Mouse (Mus musculus) cortical plate, adult 2 months (tissue): ENCODE measurements around the gene Tdrd1. TPM values are rescaled to one million over a fixed set of nuclear protein-coding genes. Genes with fewer than 3 reads are reported as not detected.

Source experiments
- H3K27ac ChIP-seq: fragments of 200-500 bp; 2 replicates; pipeline ENCODE4 v1.5.1; 2012; ENCODE audit warnings: low read length, control low read depth, inconsistent platforms; ENCODE audit not compliant: insufficient read depth
- H3K4me1 ChIP-seq: fragments of 200-500 bp; 2 replicates; pipeline ENCODE4 v1.6.1; 2011; ENCODE audit warnings: low read length; ENCODE audit not compliant: control insufficient read depth, insufficient read depth
- H3K4me3 ChIP-seq: fragments of 200-500 bp; 2 replicates; pipeline ENCODE4 v1.5.1; 2011; ENCODE audit warnings: mild to moderate bottlenecking, low read length, control low read depth; ENCODE audit not compliant: insufficient read depth
- CTCF ChIP-seq: fragments of 200-500 bp; IDR thresholded peaks from 2 replicates; pipeline ENCODE4 v1.5.1; 2011; ENCODE audit warnings: mild to moderate bottlenecking, control low read depth, low read length; ENCODE audit not compliant: insufficient read depth; ENCODE audit errors: extremely low read depth
- POLR2A ChIP-seq: fragments of 200-500 bp; IDR thresholded peaks from 2 replicates; pipeline ENCODE4 v1.6.1; 2011; ENCODE audit warnings: mild to moderate bottlenecking, low read length, control low read depth; ENCODE audit not compliant: insufficient read depth; ENCODE audit errors: extremely low read depth
- polyA plus RNA-seq: library from polyadenylated mRNA; depleted of rRNA; stranded (reverse); fragments of >200 nt; gene quantifications from 2 replicates; pipeline ENCODE4 v1.2.3, GENCODE M21; 2012

Tdrd1 gene
- polyA plus RNA-seq, 1 experiment: 0.25 TPM

DNA sequence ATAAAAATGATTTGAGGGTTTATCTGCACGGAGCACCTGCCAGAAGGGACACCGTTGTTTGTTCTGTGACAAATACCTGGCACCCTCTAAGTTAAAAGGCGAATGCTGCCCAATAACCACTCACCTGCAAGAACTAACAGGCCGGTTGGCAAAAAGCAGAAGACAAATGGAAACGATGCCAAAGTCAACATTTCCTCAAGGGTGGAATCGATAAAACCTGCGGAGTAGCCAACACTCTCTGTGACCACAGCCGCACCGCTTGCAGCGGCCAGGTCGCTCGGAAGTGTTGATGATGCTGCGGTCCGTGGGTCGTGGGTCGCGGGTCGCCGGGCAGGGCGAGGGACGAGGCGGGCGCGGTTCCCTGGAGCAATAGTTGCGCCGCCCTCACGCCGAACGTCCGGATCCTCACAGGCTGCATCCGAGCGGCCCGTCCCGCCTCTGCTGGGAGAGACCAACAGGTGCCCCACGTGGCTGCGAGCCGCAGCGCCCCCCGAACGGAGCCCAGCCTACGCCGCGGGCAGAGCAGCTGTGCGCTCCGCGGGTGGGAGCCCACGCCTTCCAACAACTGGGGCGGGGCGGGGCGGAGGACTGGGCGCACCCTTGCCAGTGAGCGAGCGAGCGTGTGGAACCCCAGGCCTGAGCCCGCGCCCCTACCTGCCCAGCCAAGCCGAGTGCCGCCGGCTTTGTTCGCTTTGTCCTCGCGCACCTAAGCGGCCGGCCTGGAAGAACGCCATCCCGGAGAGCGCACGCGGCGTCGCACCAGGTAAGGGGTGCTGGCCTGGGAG lies 48.0 kb downstream of the Tdrd1 start, which contains the start of gene Vwa2:
Vwa2 (plus strand) TSS at position 434 of the 785 bp plus-strand sequence.
- TF ChIP-seq CTCF (no peak), POLR2A (no peak)
- H3K27ac ChIP-seq: no peak within 1 kb of the TSS
- H3K4me1 ChIP-seq: no peaks in the 10 kb centered on the region
- H3K4me3 ChIP-seq: no peak within 1 kb of the TSS

DNA sequence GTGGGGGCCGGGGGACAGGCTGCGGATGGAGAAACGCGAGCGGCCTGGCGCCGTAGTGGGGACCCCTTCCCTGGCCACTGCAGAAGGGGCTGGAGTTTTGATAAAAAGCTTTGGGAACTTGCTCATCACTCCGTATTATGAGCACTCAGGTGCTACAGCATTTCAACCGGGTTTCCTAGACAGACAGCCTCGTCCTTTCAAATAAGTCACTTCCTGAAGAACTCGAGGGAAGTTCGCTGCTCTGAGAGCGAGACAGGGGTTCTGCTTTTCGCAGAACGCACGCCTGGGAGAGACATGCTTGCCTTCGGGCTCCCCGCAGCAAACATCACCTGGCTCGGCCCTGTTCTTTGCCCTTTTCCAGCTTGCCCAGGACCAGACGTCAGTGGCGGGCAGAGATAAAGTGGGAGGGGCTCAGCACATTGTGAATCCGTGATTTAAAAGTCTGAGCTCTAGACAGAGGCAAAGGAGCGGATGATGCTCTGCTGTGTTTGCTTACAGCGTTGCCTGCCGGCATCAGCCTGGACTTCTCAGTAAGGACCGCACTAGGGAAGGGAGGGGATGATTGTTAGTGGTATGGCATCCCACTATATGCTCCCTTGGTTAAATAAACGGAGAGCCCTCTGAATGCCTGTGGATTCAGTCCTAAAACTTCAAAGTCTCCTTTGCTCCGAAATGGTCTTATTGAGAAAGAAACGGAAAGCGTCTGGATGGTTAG lies 48.7 kb downstream of the Tdrd1 start:
- Histone ChIP-seq H3K4me3 (no peak overlapping the region), H3K27ac (no peak overlapping the region), H3K4me1 (no peaks in the 10 kb centered on the region)
- TF ChIP-seq CTCF (no peak), POLR2A (no peak)

DNA sequence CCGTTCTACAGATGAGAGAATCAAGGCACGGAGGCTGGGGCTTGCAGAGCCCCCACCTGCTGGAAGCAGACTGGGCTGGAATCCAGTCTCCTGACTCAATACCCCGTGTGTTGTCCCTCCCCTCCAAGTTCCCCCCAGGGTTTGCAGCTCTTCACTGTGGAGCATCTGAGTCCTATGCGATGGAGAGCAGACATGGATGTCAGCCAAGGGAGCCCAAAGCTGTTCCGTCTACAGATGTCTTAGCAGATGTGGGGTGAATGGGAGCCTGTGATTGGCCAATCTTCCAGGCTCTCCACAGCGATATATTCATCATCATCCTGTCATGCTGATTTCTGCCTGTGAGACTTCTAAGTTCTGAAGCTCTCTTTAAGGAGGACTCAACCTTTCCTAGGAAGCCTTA lies 51.4 kb downstream of the Tdrd1 start:
- no peak overlapping the region for H3K27ac ChIP-seq
- H3K4me3 ChIP-seq: no peak overlapping the region
- H3K4me1 ChIP-seq: no peaks in the 10 kb centered on the region
- TF ChIP-seq POLR2A: no peak
- no peak for TF ChIP-seq CTCF

DNA sequence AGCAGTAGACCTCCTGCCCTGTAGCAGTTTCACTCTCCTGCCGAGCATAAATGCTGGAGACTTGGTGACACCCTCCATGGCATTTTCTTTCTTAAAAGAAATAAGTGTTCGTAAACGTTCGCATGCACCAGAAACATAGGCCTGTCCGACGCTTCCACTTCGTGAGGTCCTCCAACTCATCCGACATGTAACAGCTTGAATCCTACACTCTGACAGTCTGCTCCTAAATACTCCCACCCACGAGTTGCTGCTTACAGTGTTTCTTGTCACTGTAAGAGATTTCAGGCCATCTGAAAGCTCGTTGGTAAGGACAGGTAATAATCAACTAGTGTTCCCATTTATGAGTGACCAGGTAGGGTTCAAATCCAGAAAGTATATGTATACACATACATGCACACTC lies 61.9 kb downstream of the Tdrd1 start:
- Histone ChIP-seq H3K4me1 (peaks cover 3% of the 10 kb centered on the region; the same call in 1 of the 2 replicates), H3K4me3 (no peak overlapping the region), H3K27ac (no peak overlapping the region)
- TF ChIP-seq POLR2A (no peak), CTCF (no peak)

DNA sequence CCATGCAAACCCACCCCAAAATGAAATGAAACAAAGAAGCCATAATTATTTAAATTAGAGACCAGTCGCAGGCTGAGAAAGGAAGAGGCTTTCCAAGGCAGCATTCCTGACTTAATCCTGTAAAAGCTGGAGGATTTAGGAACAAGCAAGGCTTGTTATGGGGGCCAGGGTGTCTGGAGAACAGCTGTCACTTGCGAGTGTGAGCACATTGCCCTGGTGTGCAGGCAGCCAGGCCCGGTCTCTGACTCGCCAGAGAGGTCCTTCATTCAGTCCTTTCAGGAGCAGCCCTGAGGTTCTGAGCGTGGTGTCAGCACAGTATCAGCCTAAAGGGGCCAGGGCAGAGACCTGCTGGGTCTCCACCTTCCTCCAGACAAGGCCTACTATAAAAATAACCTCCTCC lies 62.6 kb downstream of the Tdrd1 start:
- TF ChIP-seq CTCF (no peak), POLR2A (no peak)
- H3K27ac ChIP-seq: no peak overlapping the region
- peaks cover 3% of the 10 kb centered on the region; the same call in 1 of the 2 replicates for H3K4me1 ChIP-seq
- H3K4me3 ChIP-seq: no peak overlapping the region

DNA sequence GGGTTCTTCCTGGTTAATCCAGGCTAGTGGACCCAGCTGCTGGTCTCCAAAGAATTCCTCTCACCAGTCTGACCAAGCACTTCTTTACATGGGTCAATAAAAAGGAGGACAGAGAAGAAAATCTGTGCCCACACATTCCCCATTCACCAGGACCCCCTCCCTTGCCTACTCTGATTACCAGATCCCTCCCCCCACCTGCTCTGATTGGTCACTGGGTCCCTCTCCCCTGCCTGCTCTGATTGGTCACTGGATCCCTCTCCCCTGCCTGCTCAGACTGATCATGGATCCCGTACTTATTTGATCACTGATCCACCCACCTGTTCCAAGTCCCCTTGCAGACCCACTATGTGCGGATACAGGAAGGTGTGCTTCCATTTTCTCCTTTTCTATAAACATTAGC lies 65.4 kb downstream of the Tdrd1 start:
- Histone ChIP-seq H3K4me1 (peaks cover 3% of the 10 kb centered on the region; the same call in 1 of the 2 replicates), H3K27ac (no peak overlapping the region), H3K4me3 (no peak overlapping the region)
- TF ChIP-seq CTCF (no peak), POLR2A (no peak)

DNA sequence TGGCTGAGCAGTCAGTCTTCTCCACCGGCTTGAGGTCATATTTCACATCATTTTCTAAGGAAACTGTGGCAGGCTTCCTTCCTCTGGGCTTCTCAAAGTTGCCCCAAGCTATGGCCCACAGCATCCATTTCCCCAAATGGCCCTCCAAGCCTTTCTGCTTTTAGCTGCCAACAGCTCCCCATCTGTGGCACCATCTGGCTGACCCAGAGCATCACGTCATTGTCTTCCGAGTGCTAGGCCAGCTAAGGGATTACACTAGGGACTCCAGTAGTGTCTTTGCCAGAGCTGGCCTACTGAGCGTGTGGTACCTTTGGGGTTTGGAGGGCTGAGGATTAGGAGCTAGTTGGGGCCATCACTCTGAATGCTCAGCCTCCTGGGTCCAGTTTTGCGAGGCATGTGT lies 66.6 kb downstream of the Tdrd1 start:
- no peak overlapping the region for H3K4me3 ChIP-seq
- no peak overlapping the region for H3K27ac ChIP-seq
- H3K4me1 ChIP-seq: peaks cover 3% of the 10 kb centered on the region; the same call in 1 of the 2 replicates
- TF ChIP-seq POLR2A (no peak), CTCF (no peak)

DNA sequence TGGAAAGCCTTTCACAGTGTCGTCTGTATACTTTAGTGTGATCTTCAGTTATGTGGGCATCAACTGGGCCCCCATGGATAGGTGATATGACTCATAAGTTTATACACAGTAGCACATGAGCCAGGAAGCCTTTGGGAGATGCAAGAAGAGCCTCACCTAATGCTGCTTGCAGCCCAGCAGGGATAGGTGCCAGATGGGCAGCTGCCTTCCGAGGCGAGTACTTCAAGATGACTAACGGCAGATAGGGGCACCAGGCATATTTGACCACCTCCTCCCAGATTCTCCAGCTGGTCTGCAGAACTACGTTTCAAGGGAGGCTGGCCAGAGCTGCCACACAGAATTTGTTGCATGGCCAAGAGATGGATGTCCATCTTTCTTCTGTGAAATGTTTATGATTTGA lies 67.3 kb downstream of the Tdrd1 start:
- H3K27ac ChIP-seq: no peak overlapping the region
- H3K4me1 ChIP-seq: peaks cover under 1% of the 10 kb centered on the region; the same call in 1 of the 2 replicates
- TF ChIP-seq POLR2A: no peak
- TF ChIP-seq CTCF: no peak
- no peak overlapping the region for H3K4me3 ChIP-seq

DNA sequence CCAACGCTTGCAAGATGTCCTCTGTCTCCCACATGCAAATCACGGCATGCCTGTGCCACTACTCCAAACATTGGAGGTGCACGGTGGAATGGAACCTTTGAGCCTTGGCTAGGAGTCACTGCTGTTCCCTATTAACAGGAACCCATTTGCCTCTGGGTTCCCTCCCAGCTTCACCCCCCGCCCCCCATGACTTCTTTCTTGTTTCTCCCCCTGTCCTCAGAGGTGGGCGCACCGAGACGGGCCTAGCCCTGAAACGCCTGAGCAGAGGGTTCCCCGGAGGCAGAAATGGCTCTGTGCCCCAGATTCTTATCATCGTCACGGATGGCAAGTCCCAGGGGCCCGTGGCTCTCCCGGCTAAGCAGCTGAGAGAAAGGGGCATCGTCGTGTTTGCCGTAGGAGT lies 71.6 kb downstream of the Tdrd1 start:
- TF ChIP-seq CTCF: no peak
- TF ChIP-seq POLR2A: no peak
- no peaks in the 10 kb centered on the region for H3K4me1 ChIP-seq
- no peak overlapping the region for H3K4me3 ChIP-seq
- no peak overlapping the region for H3K27ac ChIP-seq
